Mouse (Mus musculus): Measurements from ENCODE around the gene Angptl2.

DNA sequence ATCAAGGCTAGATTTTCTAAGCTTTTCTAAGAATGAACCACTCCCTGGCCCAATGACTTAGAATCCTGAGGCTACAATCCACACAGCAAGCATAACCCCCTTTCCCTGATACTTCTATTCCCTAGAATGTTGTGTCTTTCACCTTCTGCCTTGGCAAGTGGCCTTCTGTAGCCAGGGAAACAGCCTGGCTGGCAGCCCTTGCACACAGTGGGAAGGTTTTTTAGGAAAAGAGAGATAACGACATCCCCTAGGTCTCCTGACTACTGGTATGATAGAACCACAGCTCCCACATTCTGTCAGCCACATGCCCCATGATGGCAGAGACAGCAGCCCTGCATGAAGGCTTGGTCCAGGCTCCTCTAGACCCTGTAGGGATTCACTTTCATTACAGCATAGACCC, 55.6 kb downstream of the Angptl2 start:
- no peak for TF ChIP-seq CHD2 (IDR thresholded peaks at IDR 0.05; ENCODE audit: low read depth, low read length)
- no peak for TF ChIP-seq ZNF384 (IDR thresholded peaks at IDR 0.05; ENCODE audit: low read depth, low read length)

All from ES-E14 (cell line).